Mouse (Mus musculus) adrenal gland (tissue): ENCODE measurements around the gene C330021F23Rik.

ENCODE experiments used
- intact Hi-C: fragments of 180-260 bp; cut with DNase I; formaldehyde crosslinking; loops from one replicate; pipeline ENCODE4 v1.15.1; 2025

C330021F23Rik gene

GRCm38 (mm10) chr8:3587391-3588257 lies 19.8 kb downstream of the C330021F23Rik start:
- intact Hi-C loops, result no loop called here

DNA sequence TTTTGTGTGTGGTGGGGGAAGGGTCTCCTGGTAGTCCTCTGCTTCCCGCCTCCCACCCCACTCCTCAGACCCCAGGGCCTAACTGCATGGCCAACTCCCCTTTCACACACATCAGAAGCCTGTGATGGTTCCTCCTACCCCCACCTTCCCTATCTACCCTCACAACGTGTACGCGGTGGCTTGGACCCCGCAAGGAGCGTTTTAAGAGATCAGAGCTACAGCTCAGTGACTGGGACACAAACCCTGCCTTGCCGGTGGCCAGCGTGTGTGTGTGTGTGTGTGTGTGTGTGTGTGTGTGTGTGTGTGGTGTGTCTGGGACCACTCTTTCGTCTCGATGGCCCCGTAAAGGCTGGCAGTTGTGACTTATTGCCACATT lies 20.5 kb downstream of the C330021F23Rik start:
- intact Hi-C loops, result no loop called here

- intact Hi-C loops, result no loop called here
Measured at GRCm38 (mm10) chr8:3593470-3593869, 25.7 kb downstream of the C330021F23Rik start.

GRCm38 (mm10) chr8:3594466-3594865 lies 26.7 kb downstream of the C330021F23Rik start:
- intact Hi-C loops, result no loop called here

DNA sequence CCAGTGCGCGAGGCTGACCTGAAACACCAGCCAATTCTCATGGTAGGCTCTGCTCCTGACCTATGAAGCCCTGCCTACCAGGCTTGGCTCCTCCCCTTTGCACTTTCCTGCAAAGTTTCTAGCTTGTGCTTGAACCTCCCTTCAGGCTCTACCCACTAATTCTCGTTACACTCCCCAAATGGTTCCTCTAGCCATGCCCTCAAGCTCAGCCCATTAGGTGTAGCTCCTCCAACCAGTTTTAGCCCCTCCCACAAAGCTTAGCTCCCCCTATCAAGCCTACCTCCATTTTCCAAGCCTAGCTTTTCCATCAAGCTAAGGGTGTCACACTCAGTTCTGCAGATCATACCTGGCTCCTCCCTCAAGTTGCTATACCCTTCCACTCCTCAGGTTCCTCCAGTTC lies 30.3 kb downstream of the C330021F23Rik start:
- intact Hi-C loops, result no loop called here

- intact Hi-C loops, result no loop called here
Measured at GRCm38 (mm10) chr8:3599219-3599618, 31.4 kb downstream of the C330021F23Rik start.

DNA sequence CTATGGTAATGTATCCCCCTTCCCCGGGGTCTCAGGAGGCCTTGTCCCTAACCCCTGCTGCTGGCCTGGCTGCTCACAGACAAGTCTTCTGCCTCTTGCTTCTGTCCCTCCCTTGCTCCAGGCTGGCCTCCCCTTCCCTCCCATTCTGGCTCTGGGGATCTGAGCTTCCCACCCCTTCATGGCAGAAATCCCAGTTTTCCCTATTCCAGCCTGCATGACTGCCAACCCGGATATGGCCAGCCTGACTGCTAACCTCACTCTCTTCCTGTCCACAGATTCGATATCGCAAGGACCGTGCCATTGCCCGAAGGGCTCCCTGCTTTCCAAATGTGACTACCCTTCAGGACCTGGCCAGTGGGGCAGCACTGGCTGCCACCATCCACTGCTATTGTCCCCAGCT lies 32.6 kb downstream of the C330021F23Rik start:
- intact Hi-C loops, result no loop called here

GRCm38 (mm10) chr8:3603439-3603838 lies 35.6 kb downstream of the C330021F23Rik start:
- intact Hi-C loops, result no loop called here

DNA sequence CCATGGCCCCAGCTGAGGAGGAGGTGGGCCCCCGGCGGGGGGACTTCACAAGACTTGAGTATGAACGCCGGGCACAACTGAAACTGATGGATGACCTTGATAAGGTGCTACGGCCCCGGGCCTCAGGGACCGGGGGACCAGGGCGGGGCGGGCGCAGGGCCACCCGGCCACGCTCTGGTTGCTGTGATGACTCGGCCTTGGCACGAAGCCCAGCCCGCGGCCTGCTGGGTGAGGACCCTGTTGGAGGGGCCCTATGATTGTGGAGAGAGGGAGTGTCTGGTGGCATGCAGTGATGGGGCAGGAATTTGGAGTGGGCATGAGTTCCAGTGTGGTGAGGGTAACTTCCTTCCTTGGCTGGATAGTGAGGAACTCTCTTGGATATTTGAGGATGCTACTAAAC lies 38.8 kb downstream of the C330021F23Rik start:
- intact Hi-C loops, result no loop called here

- intact Hi-C loops, result no loop called here
Measured at GRCm38 (mm10) chr8:3607822-3608221, 40.0 kb downstream of the C330021F23Rik start.

- intact Hi-C loops, result no loop called here
Measured at GRCm38 (mm10) chr8:3609046-3609815, 41.4 kb downstream of the C330021F23Rik start.

GRCm38 (mm10) chr8:3609816-3610150 lies 42.0 kb downstream of the C330021F23Rik start:
- intact Hi-C loops, result no loop called here

GRCm38 (mm10) chr8:3621199-3621970 lies 53.6 kb downstream of the C330021F23Rik start, which contains the start of the genes Xab2 and Pet100:
Gene Xab2 (minus strand): TSS chr8:3621316.
Gene Pet100 (plus strand): TSS chr8:3621548.
- intact Hi-C loops, result no loop called here

DNA sequence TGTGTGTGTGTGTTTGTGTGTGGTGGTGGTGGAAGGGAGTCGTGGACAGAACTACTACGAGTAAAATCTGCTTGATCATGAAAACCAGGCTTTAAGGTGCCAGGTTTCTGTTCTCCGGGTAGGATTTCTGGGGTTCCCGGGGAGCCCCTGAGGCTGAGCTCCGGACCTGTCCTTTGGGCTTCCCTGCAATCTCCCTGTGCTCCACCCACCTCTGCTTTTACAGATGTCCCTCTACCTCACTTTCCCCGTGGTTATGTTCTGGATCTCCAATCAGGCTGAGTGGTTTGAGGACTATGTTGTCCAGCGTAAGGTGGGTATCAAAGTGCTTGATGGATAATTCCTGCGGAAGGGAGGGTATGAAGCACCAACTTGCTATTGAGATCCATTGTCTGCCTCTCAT lies 54.3 kb downstream of the C330021F23Rik start:
- intact Hi-C loops, result no loop called here

DNA sequence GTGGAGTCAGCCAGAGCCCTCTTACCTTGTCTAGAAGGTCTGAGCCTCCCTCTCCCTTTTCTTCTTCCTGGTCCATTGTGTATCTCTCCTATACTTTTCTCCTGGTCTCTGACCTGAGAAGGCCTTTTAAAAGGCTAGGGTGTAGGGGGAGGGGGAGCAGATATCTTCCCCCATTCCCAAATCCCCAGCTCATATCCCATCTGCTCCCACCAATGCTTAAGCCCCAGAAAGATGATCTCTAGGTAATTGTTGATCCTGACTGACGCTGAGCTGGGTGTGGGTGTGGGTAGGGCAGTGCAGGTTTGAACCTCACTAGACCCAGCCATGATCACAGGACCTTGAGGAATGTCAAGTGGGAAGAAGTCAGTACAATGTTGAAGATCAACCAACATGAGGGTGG lies 57.7 kb downstream of the C330021F23Rik start, which contains the start of gene Pcp2:
Gene Pcp2 (minus strand): TSS at position 101 of the 400 bp plus-strand sequence.
- intact Hi-C loops, result loop anchor here (5.0 kb wide), 1 partner anchor 47 kb away; the partner anchor contains the start of gene Fcor

DNA sequence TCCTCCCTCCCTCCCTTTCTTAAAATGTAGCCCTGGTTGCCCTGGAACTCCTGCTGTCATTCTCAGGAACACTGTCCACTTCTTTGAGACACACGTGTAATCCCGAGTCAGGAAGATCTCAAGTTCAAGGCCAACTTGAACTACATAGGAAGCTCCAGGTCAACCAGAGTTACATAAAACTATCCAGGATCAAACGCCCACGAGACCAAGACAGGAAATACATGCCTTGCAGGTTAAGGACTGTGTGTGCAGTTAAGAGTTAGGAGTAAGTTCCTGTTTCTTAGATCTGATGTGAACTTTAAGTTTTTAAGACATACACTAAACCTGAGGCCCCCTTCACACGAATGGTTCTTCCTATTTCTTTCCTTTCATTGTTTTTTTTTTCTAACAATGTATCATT lies 59.2 kb downstream of the C330021F23Rik start:
- intact Hi-C loops, result loop anchor here (5.0 kb wide), 1 partner anchor 45 kb away; the partner anchor contains the start of gene Fcor

DNA sequence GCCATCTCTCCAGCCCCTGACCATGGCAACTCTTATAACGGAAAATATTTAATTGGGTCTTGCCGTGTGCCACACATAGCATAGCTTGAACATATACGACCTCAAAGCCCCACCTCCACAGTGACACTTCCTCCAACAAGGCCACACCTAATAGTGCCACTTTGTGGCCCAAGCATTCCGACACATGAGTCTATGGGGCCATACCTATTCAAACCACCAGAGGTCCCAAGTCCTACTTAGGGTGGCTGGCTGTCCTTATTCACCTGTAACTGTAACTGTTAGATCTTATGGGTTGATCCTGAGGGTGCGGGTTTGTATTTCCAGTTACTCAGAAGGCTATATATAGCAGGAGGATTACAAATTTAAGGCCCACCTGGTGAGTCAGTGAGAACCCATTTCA lies 60.2 kb downstream of the C330021F23Rik start:
- intact Hi-C loops, result loop anchor here (5.0 kb wide), 1 partner anchor 44 kb away; the partner anchor contains the start of gene Fcor

DNA sequence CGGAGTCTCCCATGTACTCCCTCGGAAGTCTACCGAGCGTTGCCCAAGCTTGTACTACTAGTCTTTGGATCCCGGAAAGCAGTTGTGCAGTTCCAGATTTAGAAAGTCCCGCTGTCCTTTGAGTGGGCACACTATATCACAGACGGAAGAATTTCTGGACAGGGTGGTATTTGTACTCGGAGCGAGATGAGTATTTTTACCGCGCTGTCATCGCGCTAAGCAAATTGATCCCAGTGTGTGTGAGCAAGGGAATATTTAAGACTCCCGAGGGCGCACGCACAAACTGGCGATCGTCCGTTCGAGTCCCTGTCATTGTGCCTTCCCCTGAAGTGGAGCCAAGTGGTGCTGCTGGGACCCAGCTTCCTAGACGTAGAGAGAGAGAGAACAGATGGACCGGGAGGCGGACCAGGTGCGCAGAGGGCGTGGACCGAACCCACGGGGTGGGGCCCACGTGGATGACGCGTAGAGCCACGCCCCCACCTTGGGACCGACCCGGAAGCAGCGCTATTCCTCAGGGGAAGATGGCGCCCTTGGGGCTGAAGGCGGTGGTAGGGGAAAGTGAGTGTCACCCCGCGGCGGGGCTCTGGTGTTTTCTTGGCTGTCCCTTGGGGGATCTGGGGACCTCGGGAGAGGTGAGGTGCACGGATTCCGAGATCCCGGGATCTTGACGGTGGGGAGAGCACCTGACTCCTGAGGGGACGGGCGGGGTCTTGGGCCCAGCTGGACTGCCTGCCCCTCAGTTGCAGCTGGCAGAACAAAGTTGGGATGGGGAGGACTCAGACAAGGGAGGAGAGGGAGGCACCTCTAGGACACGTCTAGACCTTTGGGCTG lies 63.1 kb downstream of the C330021F23Rik start, which contains the start of gene Stxbp2:
Gene Stxbp2 (plus strand): TSS at position 309 of the 831 bp plus-strand sequence.
- intact Hi-C loops, result no loop called here

- intact Hi-C loops, result no loop called here
Measured at GRCm38 (mm10) chr8:3631478-3631875, 63.7 kb downstream of the C330021F23Rik start.
